Mouse (Mus musculus): ENCODE results near the gene Rsrc1. TPM values are rescaled to one million over a fixed set of nuclear protein-coding genes. Genes with fewer than 3 reads are reported as not detected.

Gene Rsrc1
- total RNA-seq, 2 experiments from 2014 or later: 33.9 to 34.0 TPM

GRCm38 (mm10) chr3:67284039-67284438 is 302.8 kb downstream of the Rsrc1 start:
- DNase-seq: no peak

GRCm38 (mm10) chr3:67284848-67285247 is 303.7 kb downstream of the Rsrc1 start:
- no peak for DNase-seq

DNA sequence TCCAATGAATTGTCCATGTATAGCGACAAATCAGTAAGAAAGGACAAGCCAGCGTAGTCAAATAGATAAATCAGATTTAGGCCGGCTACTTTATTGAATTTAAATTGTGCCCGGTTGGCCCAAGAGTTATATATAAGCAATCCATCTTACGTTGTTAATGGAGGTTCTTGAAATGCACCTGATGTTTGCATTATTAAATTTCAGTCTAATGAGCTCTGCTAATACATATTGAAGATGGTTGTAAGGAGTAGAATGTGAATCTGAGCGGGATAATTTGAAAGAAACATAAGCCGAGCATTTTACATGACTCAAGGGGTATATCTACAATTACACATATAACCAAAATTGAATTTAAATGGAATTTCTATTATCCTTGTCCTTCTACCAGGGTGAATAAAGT is 307.5 kb downstream of the Rsrc1 start:
- DNase-seq: no peak

GRCm38 (mm10) chr3:67289482-67289881 is 308.3 kb downstream of the Rsrc1 start:
- no peak for DNase-seq

DNA sequence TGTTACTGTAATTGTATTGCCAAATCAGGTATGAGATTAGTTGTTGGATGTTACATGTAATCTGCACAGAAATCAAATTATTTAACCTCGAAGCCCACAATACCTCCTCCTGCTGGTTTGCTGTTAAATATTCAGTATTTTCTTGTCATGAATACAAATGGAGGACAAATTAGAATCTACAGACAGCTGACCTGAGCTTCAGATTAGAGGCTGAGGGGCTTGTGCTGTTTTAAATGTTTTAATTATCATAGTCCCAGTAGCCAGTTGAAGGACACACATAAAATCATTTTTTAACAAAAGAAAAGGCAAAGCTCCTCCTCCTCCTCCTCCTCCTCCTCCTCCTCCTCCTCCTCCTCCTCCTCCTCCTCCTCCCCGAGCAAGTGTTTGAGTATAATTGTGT is 327.5 kb downstream of the Rsrc1 start:
- DNase-seq: no peak

- DNase-seq: no peak
These were observed 328.6 kb downstream of the Rsrc1 start for GRCm38 (mm10) chr3:67309644-67310311.

DNA sequence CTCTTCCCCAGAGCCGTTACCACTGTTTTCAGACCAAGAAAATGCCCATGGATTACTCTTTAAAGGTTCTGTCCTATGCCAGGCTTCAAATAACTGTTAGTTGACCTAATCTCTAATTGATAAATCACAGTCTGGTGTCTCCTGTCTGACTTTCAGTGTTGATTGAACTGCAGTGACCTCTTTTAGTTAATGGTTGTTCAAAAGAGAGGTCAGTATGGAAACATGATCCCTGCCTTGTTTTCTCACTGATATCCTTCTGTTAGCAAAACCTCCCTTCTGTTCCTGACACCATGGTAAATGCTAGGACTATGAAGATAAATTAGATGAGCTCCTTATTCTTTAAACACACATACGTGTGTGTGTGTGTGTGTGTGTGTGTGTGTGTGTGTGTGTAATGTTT is 330.2 kb downstream of the Rsrc1 start:
- DNase-seq: no peak

DNA sequence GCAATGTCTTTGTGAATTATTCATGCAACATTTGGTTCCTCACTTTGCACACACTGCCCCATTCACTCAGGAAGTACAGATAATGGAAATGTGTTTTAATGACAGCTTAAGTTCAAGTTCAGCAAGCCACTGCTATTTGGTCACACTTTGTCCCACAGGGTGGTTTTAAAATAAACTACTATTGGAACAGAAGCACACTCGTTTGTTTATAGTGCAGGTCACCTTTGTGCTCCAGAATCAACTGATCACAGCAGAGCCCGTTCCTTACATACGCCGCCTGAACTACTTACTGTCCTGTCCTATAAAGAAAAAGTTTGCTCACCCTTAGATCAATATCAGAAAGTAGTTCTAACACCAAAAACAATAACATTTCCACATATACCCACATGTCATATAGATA is 341.2 kb downstream of the Rsrc1 start:
- DNase-seq: no peak

DNA sequence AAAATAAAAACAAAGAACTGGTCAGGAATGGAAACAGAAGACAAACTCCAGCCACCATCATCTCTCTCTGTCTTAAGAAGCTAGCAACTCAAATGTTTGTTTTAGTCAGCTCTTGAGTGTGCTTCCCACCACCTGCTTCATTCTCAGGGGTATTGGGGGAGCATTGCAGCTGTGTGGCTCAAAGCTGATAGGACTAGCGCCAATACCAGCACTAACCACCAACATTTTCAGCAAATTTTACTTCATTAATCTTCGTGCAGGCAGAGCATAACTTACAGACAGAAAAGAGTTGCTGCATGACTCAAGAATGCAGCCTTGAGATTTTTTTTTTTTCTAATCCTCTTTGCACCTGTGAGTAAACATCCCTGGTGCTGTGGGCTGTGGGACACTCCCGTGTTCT is 358.4 kb downstream of the Rsrc1 start:
- no peak for DNase-seq

DNA sequence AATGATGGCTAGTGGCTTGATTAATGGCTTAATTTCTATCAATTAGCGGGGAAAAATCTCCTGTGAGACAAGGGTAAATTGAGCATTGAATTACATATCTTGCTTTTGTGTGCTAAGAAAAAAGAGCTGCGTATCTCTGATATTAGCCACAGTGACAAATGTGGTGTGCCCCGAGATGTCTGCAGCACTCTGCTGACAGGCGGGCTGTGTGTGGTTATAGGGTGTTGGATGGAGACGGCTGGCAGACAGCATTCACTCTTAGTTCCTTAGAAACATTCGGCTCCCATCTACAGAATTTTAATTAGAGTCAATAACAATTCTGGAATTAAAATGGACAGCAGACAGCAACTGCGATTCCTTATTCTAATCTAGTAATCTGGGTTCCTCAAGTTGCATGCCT is 359.7 kb downstream of the Rsrc1 start:
- no peak for DNase-seq

DNA sequence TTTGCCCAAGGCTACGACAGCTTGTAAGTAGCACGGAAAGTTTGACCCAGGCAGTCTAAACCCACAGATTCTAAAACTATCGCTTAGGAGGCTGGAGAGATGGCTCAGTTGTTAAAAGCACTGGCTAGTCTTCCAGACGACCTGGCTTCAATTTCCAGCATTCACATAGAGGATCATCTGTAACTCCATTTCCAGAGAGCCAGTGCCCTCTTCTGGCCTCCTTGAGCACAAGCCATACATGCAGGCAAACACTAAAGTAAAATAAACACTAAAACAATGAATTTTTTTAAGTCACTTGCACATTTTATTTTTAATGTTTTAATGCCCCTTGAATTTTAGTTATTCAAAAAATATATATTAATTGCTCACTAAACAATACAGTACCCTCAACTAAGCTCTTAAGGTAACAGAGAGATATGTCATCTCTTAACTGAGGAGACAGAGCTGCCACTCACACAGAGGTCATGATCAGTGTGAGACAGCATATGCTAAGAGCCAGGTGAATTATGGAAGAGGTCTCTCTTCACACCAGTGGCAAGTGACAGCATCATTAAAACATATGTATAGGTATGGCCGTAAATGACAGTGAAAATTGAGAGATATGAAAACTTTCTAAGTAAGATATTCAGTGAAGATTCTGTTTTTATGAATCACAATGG is 361.9 kb downstream of the Rsrc1 start:
- no peak for DNase-seq

DNA sequence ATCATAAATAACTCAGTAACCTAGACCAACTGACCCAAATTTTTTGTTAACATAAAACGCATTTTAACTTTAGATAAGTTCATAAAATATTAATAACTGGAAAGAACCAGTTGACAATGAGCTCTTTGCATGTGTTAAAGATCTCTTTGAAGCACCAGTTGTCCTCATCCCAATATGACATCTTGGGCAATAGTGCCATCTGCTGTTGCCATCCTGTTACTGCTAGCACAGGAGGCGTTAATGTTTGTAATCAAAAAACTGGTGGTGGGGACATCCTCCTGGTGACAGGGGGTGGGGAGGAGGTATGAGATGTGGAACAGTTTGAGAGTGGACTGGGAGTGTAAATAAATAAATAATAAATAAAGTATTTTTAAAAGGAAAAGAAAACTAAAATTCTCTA is 363.4 kb downstream of the Rsrc1 start:
- DNase-seq: peak; percentile 16 to 51

DNA sequence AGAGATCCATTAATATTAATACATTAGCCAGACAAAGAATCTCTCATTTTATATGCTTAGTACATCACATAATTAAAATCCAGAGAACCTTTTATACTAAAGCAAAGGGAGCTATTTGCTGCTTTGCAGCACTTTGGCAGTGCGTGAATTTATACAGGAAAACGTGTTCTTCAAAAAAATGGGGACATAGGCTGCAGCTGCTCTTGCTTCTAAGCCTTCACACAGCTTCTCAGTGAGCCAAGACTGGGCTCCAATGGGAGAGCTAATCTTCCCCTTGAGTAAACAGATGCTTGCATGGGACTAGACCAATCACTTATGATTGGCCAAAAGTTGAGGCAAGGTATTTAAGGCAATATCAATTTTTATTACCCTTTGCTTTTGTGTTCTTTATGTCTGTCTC is 365.5 kb downstream of the Rsrc1 start:
- no peak for DNase-seq

DNA sequence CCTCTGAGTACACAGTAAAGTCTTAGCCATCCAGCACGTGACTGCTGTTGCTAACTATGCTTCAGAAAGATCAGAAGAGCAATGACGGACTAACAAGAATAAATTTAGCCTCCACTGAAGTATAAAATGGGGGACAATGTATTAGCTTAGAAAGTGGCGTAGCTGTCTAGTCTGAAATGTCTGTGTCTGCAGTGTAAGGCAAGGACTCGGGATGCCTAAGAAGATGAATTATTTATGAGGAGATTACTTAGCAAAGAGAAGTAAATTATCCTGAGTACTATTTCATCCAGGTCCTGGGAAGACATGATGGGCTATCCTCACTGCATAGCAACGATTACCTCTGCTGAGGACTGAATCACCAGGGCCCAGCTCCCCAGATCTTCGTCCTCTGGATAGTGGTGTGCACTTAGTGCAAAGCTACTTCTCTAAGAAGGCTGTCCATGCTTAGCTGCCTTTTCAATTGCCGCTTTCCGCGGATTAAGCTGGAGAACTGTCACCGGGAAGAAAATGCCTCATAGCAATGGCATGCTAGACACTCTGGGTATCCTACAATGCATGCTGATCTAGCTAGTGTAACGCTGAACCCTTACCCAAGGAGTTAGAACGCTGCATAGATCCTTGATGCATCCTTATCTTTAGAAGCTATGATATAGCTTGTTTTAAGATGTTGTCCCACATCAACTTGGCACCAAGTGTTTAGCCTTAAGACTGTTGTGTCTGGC is 370.4 kb downstream of the Rsrc1 start:
- no peak for DNase-seq

- DNase-seq: no peak
These were observed 371.1 kb downstream of the Rsrc1 start for GRCm38 (mm10) chr3:67352128-67352762.

GRCm38 (mm10) chr3:67352763-67353149 is 371.6 kb downstream of the Rsrc1 start:
- no peak for DNase-seq

DNA sequence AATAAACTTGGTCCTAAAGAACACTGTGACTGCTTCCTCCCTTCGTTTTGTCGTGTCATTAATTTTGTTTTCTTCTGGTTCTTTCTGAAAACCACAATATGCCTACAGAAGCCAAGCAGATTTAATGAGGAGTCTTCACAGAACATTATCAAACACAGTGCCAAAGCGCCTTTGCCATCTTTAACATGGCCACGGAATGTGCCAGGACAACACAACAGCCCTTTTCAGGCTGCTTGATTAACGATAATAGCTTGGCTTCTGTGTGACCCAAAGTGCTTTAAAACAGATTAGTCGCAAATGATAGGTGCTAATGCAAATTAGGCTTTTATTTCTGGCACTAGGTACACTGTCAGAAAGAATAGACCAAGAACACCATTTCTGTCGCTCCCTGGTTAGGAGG is 377.2 kb downstream of the Rsrc1 start:
- no peak for DNase-seq

GRCm38 (mm10) chr3:67366087-67366892 is 385.1 kb downstream of the Rsrc1 start:
- no peak for DNase-seq

DNA sequence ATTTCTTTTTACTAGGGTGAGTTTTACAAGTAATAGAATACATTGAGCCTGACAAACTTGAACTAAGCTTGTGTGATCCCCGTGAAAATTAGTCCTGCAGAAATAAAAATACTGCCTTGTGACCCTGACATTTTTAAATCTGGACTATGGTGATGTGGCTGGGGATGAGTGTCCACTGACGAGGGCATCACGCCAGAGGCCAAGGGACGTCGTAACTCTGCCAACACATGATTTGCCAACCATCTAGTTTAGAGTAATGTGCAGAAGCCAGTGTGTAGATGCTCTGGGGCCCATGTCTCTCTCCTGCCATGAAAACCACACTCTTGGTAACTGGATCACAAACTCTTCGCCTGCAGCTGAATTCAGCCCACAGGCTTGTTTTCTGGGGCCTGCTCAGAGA is 386.3 kb downstream of the Rsrc1 start:
- DNase-seq: no peak

GRCm38 (mm10) chr3:67369407-67370079 is 388.4 kb downstream of the Rsrc1 start:
- no peak for DNase-seq

DNA sequence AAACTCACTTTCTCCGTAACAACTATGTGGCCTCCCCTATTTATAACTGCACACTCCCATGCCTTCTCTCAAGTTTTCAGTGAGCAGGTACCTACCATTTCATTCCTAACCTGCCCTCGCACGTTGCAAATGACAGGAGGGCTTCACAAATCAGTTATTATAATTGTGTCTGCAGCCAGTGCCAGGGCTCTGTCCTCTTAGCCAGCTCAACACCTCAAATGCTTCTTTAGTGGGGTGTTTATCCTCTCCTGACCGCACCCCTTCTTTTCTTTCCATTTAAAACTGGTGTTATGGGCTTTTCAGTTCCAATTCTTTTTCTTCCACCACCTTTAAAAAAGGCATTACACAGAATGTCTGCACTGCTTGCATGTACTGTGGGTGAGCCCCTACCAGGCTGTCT is 391.0 kb downstream of the Rsrc1 start:
- no peak for DNase-seq

- DNase-seq: no peak
These were observed 391.6 kb downstream of the Rsrc1 start for GRCm38 (mm10) chr3:67372781-67373180.
